Mouse (Mus musculus) inflammation-experienced regulatory T-cells, adult 6 months (primary cell): ENCODE data around the gene Mettl7a1. TPM values are rescaled to one million over a fixed set of nuclear protein-coding genes. Genes with fewer than 3 reads are reported as not detected.
"Not testable (repeated sequence)": the region's sequence is repeated elsewhere in the genome, so short reads cannot be mapped to it uniquely, and the experiment has no call there.

Source experiments
- ATAC-seq: one replicate; pipeline ENCODE4 v1.8.0; 2017
- polyA plus RNA-seq, 3 experiments: library from polyadenylated mRNA; unstranded; fragments of 100-300 nt; shearing (Covaris generic); gene quantifications; one replicate each; pipeline ENCODE4 v1.2.1; 2017

The Mettl7a1 gene
- polyA plus RNA-seq, 3 experiments from 2014 or later: 2.3 to 15.1 (median 4.4) TPM

GRCm38 (mm10) chr15:100301556-100301955 lies 2.4 kb upstream of the Mettl7a1 start:
- no peak for ATAC-seq

- no peak for ATAC-seq
Measured at GRCm38 (mm10) chr15:100303428-100304018, 417 bp upstream of the Mettl7a1 start.

- no peak for ATAC-seq
Measured at GRCm38 (mm10) chr15:100306201-100306600, 2.3 kb downstream of the Mettl7a1 start.

- peak; percentile 46 for ATAC-seq
Measured at GRCm38 (mm10) chr15:100307438-100308096, 3.6 kb downstream of the Mettl7a1 start.

GRCm38 (mm10) chr15:100312346-100312745 lies 8.4 kb downstream of the Mettl7a1 start:
- ATAC-seq: peak; percentile 90

- no peak for ATAC-seq
Measured at GRCm38 (mm10) chr15:100314448-100315145, 10.7 kb downstream of the Mettl7a1 start.

- not testable (repeated sequence) for ATAC-seq
Measured at GRCm38 (mm10) chr15:100318014-100318671, 14.2 kb downstream of the Mettl7a1 start.

- ATAC-seq: no peak
Measured at GRCm38 (mm10) chr15:100319884-100320283, 15.9 kb downstream of the Mettl7a1 start.

- no peak for ATAC-seq
Measured at GRCm38 (mm10) chr15:100320295-100320905, 16.5 kb downstream of the Mettl7a1 start.

- ATAC-seq: no peak
Measured at GRCm38 (mm10) chr15:100321134-100321533, 17.2 kb downstream of the Mettl7a1 start.

GRCm38 (mm10) chr15:100324021-100324591 lies 20.2 kb downstream of the Mettl7a1 start:
- ATAC-seq: no peak

- ATAC-seq: no peak
Measured at GRCm38 (mm10) chr15:100325235-100325634, 21.3 kb downstream of the Mettl7a1 start.

- not testable (repeated sequence) for ATAC-seq
Measured at GRCm38 (mm10) chr15:100328089-100328488, 24.1 kb downstream of the Mettl7a1 start.

- not testable (repeated sequence) for ATAC-seq
Measured at GRCm38 (mm10) chr15:100329336-100329735, 25.4 kb downstream of the Mettl7a1 start.

- no peak for ATAC-seq
Measured at GRCm38 (mm10) chr15:100330739-100331138, 26.8 kb downstream of the Mettl7a1 start.

GRCm38 (mm10) chr15:100332077-100332961 lies 28.4 kb downstream of the Mettl7a1 start:
- ATAC-seq: not testable (repeated sequence)

- ATAC-seq: no peak
Measured at GRCm38 (mm10) chr15:100334629-100335028, 30.7 kb downstream of the Mettl7a1 start, which contains the start of gene Mettl7a3. Gene Mettl7a3 (plus strand): TSS chr15:100334929.

- ATAC-seq: not testable (repeated sequence)
Measured at GRCm38 (mm10) chr15:100337328-100337727, 33.4 kb downstream of the Mettl7a1 start.

- ATAC-seq: not testable (repeated sequence)
Measured at GRCm38 (mm10) chr15:100337847-100338246, 33.9 kb downstream of the Mettl7a1 start.

- not testable (repeated sequence) for ATAC-seq
Measured at GRCm38 (mm10) chr15:100341314-100341980, 37.5 kb downstream of the Mettl7a1 start.
